Mouse (Mus musculus) olfactory bulb, adult 2 months (tissue): ENCODE data around the gene Olfr1106. TPM values are rescaled to one million over a fixed set of nuclear protein-coding genes. Genes with fewer than 3 reads are reported as not detected.

Source experiments
- H3K27ac ChIP-seq: fragments of 200-500 bp; 2 replicates; pipeline ENCODE4 v1.5.1; 2012; ENCODE audit warnings: low read depth, low read length; ENCODE audit not compliant: insufficient read depth
- H3K4me1 ChIP-seq: fragments of 200-500 bp; 2 replicates; pipeline ENCODE4 v1.6.1; 2012; ENCODE audit warnings: low read length; ENCODE audit not compliant: control insufficient read depth, insufficient read depth
- H3K4me3 ChIP-seq: fragments of 200-500 bp; 2 replicates; pipeline ENCODE4 v1.5.1; 2012; ENCODE audit warnings: mild to moderate bottlenecking, low read depth, low read length, moderate library complexity; ENCODE audit not compliant: insufficient read depth
- CTCF ChIP-seq: fragments of 200-500 bp; IDR thresholded peaks from 2 replicates; pipeline ENCODE4 v1.5.1; 2012; ENCODE audit warnings: low read depth, mild to moderate bottlenecking, low read length, moderate library complexity; ENCODE audit not compliant: insufficient read depth
- POLR2A ChIP-seq: fragments of 200-500 bp; IDR thresholded peaks from 2 replicates; pipeline ENCODE4 v1.6.1; 2012; ENCODE audit warnings: mild to moderate bottlenecking, low read depth, low read length, moderate library complexity; ENCODE audit not compliant: insufficient read depth
- WGBS: fragments of 180-500 bp; shearing (Covaris S2); methylation state at CpG from one replicate; pipeline ENCODE4 v1.1.7; 2018; 5-methylcytosine and 5-hydroxymethylcytosine counted together
- polyA plus RNA-seq: library from polyadenylated mRNA; stranded (reverse); fragments of >200 nt; gene quantifications from 2 replicates; pipeline ENCODE4 v1.2.4, GENCODE M21; 2012; ENCODE audit warnings: low replicate concordance; ENCODE audit not compliant: missing spikeins, insufficient read depth, insufficient read length

Olfr1106 gene
- not detected in 2 replicates for polyA plus RNA-seq

DNA sequence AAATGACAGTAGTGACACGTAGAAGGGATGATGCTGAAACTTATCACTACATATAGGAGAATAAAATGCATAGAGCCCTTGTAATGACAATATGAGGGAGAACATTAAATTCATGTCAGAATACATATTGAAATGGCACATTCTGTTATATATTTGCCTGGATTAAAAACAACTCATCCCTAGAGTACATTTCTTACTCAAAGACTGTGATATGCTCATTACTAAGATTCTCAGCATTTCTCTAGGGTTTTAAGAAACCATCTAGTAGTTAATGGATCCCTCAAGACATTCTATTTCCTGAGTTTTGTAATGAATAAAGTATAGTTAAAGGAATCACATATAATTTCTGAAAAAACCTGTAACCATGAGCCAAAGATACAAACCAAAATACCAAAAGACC, at the start of gene Olfr1106:
Gene Olfr1106, minus strand, starts transcription at position 101 of the 400 bp plus-strand sequence.
- no peak within 1 kb of the TSS for H3K4me3 ChIP-seq
- H3K27ac ChIP-seq, result no peak within 1 kb of the TSS
- no peaks in the 10 kb centered on the region for H3K4me1 ChIP-seq
- TF ChIP-seq POLR2A (no peak), CTCF (no peak)
- WGBS, result 59% methylated on average over 1 of the region's 1 CpGs

DNA sequence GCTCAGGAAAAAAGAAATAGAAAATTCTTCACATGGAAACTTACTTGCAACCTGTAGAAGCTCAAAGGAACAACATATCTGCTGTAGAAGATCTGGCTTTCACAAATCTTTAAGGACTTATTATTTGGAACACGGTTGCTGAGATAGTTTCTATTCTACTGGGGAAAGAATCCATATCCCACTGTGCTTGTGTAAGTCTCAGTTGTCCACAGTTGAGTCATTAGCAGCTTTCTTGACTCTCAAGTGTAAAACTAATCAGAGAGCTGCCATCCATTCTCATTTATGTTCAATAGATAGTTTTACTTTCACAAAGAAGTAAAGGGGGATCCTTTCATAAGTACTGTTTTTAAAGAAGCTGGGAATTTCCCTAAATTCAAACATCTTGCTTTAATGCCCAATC, 43.8 kb upstream of the Olfr1106 start, which contains the start of gene Olfr1109:
Gene Olfr1109, minus strand, starts transcription at position 101 of the 400 bp plus-strand sequence.
- TF ChIP-seq POLR2A (no peak), CTCF (no peak)
- 23% methylated on average over 1 of the region's 1 CpGs for WGBS

DNA sequence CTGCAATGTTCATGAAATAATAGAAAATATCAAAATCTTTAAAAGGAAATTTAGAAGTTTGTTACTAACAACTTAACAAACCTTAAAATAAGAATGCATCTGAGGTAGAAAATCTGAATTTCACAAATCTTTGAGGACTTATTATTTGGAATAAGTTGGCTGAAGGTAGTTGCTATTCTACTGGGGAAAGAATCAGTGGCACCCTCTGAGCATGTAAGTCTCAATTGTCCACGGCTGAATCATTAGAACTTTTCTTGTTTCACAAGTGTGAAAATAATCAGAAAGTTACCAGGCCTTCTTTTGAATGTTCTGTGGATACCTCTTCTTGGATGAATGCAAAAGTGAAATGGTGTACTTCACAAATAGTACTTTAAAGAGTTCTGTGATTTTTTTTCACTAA, 23.6 kb upstream of the Olfr1106 start, which contains the start of gene Olfr1107:
Gene Olfr1107, minus strand, starts transcription at position 101 of the 400 bp plus-strand sequence.
- TF ChIP-seq CTCF (no peak), POLR2A (no peak)
- Histone ChIP-seq H3K4me3 (no peak within 1 kb of the TSS), H3K27ac (no peak within 1 kb of the TSS), H3K4me1 (no peaks in the 10 kb centered on the region)
- WGBS, result 77% methylated on average over 1 of the region's 1 CpGs

More for the DNA sequence above, 43.8 kb upstream of the Olfr1106 start, which contains the start of gene Olfr1109:
- Histone ChIP-seq H3K4me3 (no peak within 1 kb of the TSS), H3K27ac (no peak within 1 kb of the TSS), H3K4me1 (no peaks in the 10 kb centered on the region)

DNA sequence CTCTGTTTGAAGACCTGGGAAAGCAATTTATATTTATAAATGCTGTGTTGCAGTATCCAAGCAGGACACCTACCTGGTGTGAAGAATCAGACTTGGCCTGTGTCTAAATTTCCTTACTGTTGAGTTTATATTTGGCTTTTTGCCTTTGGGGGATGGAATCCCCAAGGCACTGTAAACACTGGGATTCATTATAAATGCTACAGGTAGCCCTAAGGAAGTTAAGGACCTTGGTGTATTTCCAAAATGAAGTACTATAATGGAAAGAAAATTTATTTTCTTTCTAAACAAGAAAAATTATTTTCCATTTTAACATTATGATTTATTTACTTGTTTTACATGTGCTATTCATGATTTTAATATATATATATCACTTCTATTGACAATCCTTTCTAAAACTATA, 15.6 kb downstream of the Olfr1106 start, which contains the start of gene Olfr1105:
Gene Olfr1105, minus strand, starts transcription at position 101 of the 400 bp plus-strand sequence.
- TF ChIP-seq POLR2A (no peak), CTCF (no peak)

DNA sequence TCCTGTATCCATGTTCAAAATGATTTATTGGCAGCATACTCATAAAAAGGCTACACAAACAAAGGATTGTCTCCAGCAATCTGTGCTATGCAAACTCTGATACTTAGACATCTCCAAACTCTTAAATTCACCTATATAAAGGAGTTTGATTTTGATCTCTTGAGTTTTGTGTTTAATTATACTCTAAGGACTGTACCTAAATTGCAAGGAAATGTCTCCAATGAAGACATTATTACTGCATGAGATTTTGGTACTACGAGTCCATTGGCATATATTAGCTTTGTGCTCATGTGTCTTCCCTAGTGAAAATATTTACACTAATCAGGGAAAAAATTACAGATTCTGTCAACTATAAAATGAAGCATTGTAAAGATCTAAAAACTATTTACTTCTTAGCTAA, 25.1 kb downstream of the Olfr1106 start, which contains the start of gene Olfr1104:
Gene Olfr1104, minus strand, starts transcription at position 101 of the 400 bp plus-strand sequence.
- TF ChIP-seq CTCF (no peak), POLR2A (no peak)
- H3K4me1 ChIP-seq, result no peaks in the 10 kb centered on the region
- no peak within 1 kb of the TSS for H3K27ac ChIP-seq
- H3K4me3 ChIP-seq, result no peak within 1 kb of the TSS
- WGBS, result 71% methylated on average over 1 of the region's 1 CpGs

More for the DNA sequence above, 15.6 kb downstream of the Olfr1106 start, which contains the start of gene Olfr1105:
- Histone ChIP-seq H3K4me1 (no peaks in the 10 kb centered on the region), H3K27ac (no peak within 1 kb of the TSS), H3K4me3 (no peak within 1 kb of the TSS)

DNA sequence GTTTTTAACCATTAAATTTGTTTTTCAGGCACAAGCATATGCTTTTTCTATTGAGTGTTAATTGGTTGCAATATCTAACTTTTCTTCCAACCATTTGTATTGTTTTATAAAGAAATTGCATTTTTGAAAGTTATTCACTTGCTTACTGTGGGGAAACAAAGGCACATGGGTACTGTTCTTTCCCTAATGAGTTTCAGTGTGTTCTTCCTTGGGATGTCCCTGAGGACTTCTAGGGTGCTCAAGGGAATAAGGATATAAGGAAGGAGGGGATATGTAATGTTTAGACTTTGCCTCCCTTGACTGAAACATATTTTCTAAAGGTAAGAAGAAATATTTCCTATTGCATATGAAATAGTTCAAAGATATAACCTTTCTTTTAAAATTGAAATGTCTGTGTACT, 54.0 kb downstream of the Olfr1106 start, which contains the start of gene Olfr1102:
Gene Olfr1102, plus strand, starts transcription at position 301 of the 400 bp plus-strand sequence.
- no peak within 1 kb of the TSS for H3K4me3 ChIP-seq
- no peaks in the 10 kb centered on the region for H3K4me1 ChIP-seq
- TF ChIP-seq CTCF, result no peak
- TF ChIP-seq POLR2A, result no peak
- no peak within 1 kb of the TSS for H3K27ac ChIP-seq

Other genes starting within 250 kb of the Olfr1106 start
- not detected in 2 replicates for gene Olfr141, start 242.3 kb downstream of the Olfr1106 start, polyA plus RNA-seq
- gene Olfr1094, start 227.6 kb downstream of the Olfr1106 start, polyA plus RNA-seq, result not detected in 2 replicates
- not detected in 2 replicates for gene Olfr1095, start 200.6 kb downstream of the Olfr1106 start, polyA plus RNA-seq
- not detected in 2 replicates for gene Gm13723, start 177.5 kb downstream of the Olfr1106 start, polyA plus RNA-seq
- not detected in 2 replicates for gene Olfr1097, start 160.1 kb downstream of the Olfr1106 start, polyA plus RNA-seq
- not detected in 2 replicates for gene Olfr1098, start 127.7 kb downstream of the Olfr1106 start, polyA plus RNA-seq
- not detected in 2 replicates for gene Olfr1099, start 91.6 kb downstream of the Olfr1106 start, polyA plus RNA-seq
- not detected in 2 replicates for gene Olfr1100, start 72.3 kb downstream of the Olfr1106 start, polyA plus RNA-seq
- gene Olfr1101, start 61.1 kb downstream of the Olfr1106 start, polyA plus RNA-seq, result not detected in 2 replicates
- gene Olfr1102, start 53.9 kb downstream of the Olfr1106 start, polyA plus RNA-seq, result not detected in 2 replicates
- gene Olfr1104, start 25.2 kb downstream of the Olfr1106 start, polyA plus RNA-seq, result not detected in 2 replicates
- not detected in 2 replicates for gene Olfr1105, start 15.7 kb downstream of the Olfr1106 start, polyA plus RNA-seq
- not detected in 2 replicates for gene Olfr1107, start 23.5 kb upstream of the Olfr1106 start, polyA plus RNA-seq
- gene Olfr1109, start 43.7 kb upstream of the Olfr1106 start, polyA plus RNA-seq, result not detected in 2 replicates
- gene Olfr259, start 62.3 kb upstream of the Olfr1106 start, polyA plus RNA-seq, result not detected in 2 replicates
- not detected in 2 replicates for gene Olfr1110, start 88.0 kb upstream of the Olfr1106 start, polyA plus RNA-seq
- gene Olfr1111, start 100.4 kb upstream of the Olfr1106 start, polyA plus RNA-seq, result not detected in 2 replicates
- gene Olfr1112, start 135.5 kb upstream of the Olfr1106 start, polyA plus RNA-seq, result not detected in 2 replicates
- not detected in 2 replicates for gene Olfr1113, start 156.7 kb upstream of the Olfr1106 start, polyA plus RNA-seq
- gene Olfr1115, start 195.7 kb upstream of the Olfr1106 start, polyA plus RNA-seq, result not detected in 2 replicates
- gene Olfr1116, start 215.3 kb upstream of the Olfr1106 start, polyA plus RNA-seq, result not detected in 2 replicates